Mouse (Mus musculus): ENCODE results near the gene AU022252. TPM values are rescaled to one million over a fixed set of nuclear protein-coding genes. Genes with fewer than 3 reads are reported as not detected.

Gene AU022252
- polyA plus RNA-seq, 1 experiment from 2014 or later = 28.1 TPM

Other genes with a start within 250 kb of the AU022252 start
- 132 and 136 TPM in 2 replicates for gene Slc2a1, start 124.0 kb downstream of the AU022252 start, polyA plus RNA-seq (2015; fragmentation: Nextera tagmentation; extraction: Ambion mirVana)
- 5.2 and 6.6 TPM in 2 replicates for gene Zfp691, start 58.5 kb downstream of the AU022252 start, polyA plus RNA-seq (2015; fragmentation: Nextera tagmentation; extraction: Ambion mirVana)
- gene Ermap, start 42.7 kb downstream of the AU022252 start, polyA plus RNA-seq (2015; fragmentation: Nextera tagmentation; extraction: Ambion mirVana) = 5.4 and 5.6 TPM in 2 replicates
- 109 and 116 TPM in 2 replicates for gene Svbp, start 37.4 kb downstream of the AU022252 start, polyA plus RNA-seq (2015; fragmentation: Nextera tagmentation; extraction: Ambion mirVana)
- gene Tmem269, start 14.5 kb downstream of the AU022252 start, polyA plus RNA-seq (2015; fragmentation: Nextera tagmentation; extraction: Ambion mirVana) = not detected in 2 replicates
- gene P3h1, start 203 bp upstream of the AU022252 start, polyA plus RNA-seq (2015; fragmentation: Nextera tagmentation; extraction: Ambion mirVana) = 27.3 and 28.5 TPM in 2 replicates
- gene Cldn19, start 22.7 kb upstream of the AU022252 start, polyA plus RNA-seq (2015; fragmentation: Nextera tagmentation; extraction: Ambion mirVana) = 0.08 and 0.14 TPM in 2 replicates
- gene Ybx1, start 61.9 kb upstream of the AU022252 start, polyA plus RNA-seq (2015; fragmentation: Nextera tagmentation; extraction: Ambion mirVana) = 627 and 712 TPM in 2 replicates
- 88.1 and 102 TPM in 2 replicates for gene Ppih, start 87.8 kb upstream of the AU022252 start, polyA plus RNA-seq (2015; fragmentation: Nextera tagmentation; extraction: Ambion mirVana)
- gene Ccdc30, start 182.8 kb upstream of the AU022252 start, polyA plus RNA-seq (2015; fragmentation: Nextera tagmentation; extraction: Ambion mirVana) = 5.2 and 5.5 TPM in 2 replicates
- 40.9 and 43.8 TPM in 2 replicates for gene Ppcs, start 189.7 kb upstream of the AU022252 start, polyA plus RNA-seq (2015; fragmentation: Nextera tagmentation; extraction: Ambion mirVana)
- gene Zmynd12, start 190.1 kb upstream of the AU022252 start, polyA plus RNA-seq (2015; fragmentation: Nextera tagmentation; extraction: Ambion mirVana) = 0.56 and 0.57 TPM in 2 replicates

Data from intestine, embryonic 15.5 days (tissue).